Mouse (Mus musculus) midbrain, embryonic 11.5 days (tissue): ENCODE results near the gene Zfhx2. TPM values are rescaled to one million over a fixed set of nuclear protein-coding genes. Genes with fewer than 3 reads are reported as not detected.

ENCODE experiments used
- ATAC-seq: fragments of 200-750 bp; cut with Nextera tagmentation; 2 replicates; pipeline ENCODE4 v1.8.0; 2017; ENCODE audit warnings: moderate TSS enrichment, moderate library complexity; ENCODE audit not compliant: low FRiP score
- DNase-seq: peaks from one replicate; pipeline ENCODE4 v3.0.0; 2015; ENCODE audit warnings: low spot score; ENCODE audit errors: missing footprints
- H3K27ac ChIP-seq: fragments of 300-500 bp; sonication (generic); 2 replicates; pipeline ENCODE4 v1.5.1; 2014; ENCODE audit warnings: low read depth, low read length
- H3K27me3 ChIP-seq: fragments of 300-500 bp; sonication (generic); 2 replicates; pipeline ENCODE4 v1.6.1; 2014; ENCODE audit warnings: mild to moderate bottlenecking, low read length, moderate library complexity, mixed read lengths; ENCODE audit not compliant: control insufficient read depth, insufficient read depth
- H3K36me3 ChIP-seq: fragments of 300-500 bp; sonication (generic); 2 replicates; pipeline ENCODE4 v1.6.1; 2014; ENCODE audit warnings: mild to moderate bottlenecking, low read length, moderate library complexity, mixed read lengths; ENCODE audit not compliant: control insufficient read depth, insufficient read depth
- H3K4me1 ChIP-seq: fragments of 300-500 bp; sonication (generic); 2 replicates; pipeline ENCODE4 v1.6.1; 2014; ENCODE audit warnings: low read length; ENCODE audit not compliant: control insufficient read depth, insufficient read depth
- H3K4me2 ChIP-seq: fragments of 300-500 bp; sonication (generic); 2 replicates; pipeline ENCODE4 v1.6.1; 2014; ENCODE audit warnings: mild to moderate bottlenecking, moderate library complexity
- H3K4me3 ChIP-seq: fragments of 300-500 bp; sonication (generic); 2 replicates; pipeline ENCODE4 v1.5.1; 2014; ENCODE audit warnings: low read depth, low read length
- H3K9ac ChIP-seq: fragments of 300-500 bp; sonication (generic); 2 replicates; pipeline ENCODE4 v1.6.1; 2014; ENCODE audit warnings: low read length
- H3K9me3 ChIP-seq: fragments of 300-500 bp; sonication (generic); 2 replicates; pipeline ENCODE4 v1.6.1; 2016; ENCODE audit warnings: low read length; ENCODE audit not compliant: control insufficient read depth
- WGBS: fragments of 180-500 bp; shearing (Covaris S2); extraction: QIAGEN DNeasy Blood & Tissue Kit; methylation state at CpG from one replicate; pipeline ENCODE4 v1.1.7; 2014; 5-methylcytosine and 5-hydroxymethylcytosine counted together
- polyA plus RNA-seq: library from polyadenylated mRNA; unstranded; fragments of >200 nt; fragmentation: Nextera tagmentation; extraction: Ambion mirVana; gene quantifications from 2 replicates; pipeline ENCODE4 v1.2.1, GENCODE M21; 2014

The Zfhx2 gene
- polyA plus RNA-seq, 1 experiment from 2014 or later, result 11.5 TPM

GRCm38 (mm10) chr14:55109048-55109873 is 17.1 kb upstream of the Zfhx2 start:
- Histone ChIP-seq H3K4me1 (peaks cover 29% of the 10 kb centered on the region), H3K4me3 (no peak overlapping the region), H3K27ac (no peak overlapping the region), H3K36me3 (no peaks in the 10 kb centered on the region), H3K9me3 (no peaks in the 10 kb centered on the region), H3K9ac (peak overlapping the region; percentile 37), H3K27me3 (peaks cover 16% of the 10 kb centered on the region), H3K4me2 (peak overlapping the region; percentile 36)
- ATAC-seq (peak; percentile 6; the same call in 1 of the 2 replicates), DNase-seq (no peak)
- 7% methylated on average over 21 of the region's 21 CpGs for WGBS

- Histone ChIP-seq H3K27me3 (peaks cover 7% of the 10 kb centered on the region), H3K4me3 (no peak overlapping the region), H3K27ac (no peak overlapping the region), H3K36me3 (no peaks in the 10 kb centered on the region), H3K4me2 (no peak overlapping the region), H3K4me1 (peaks cover 26% of the 10 kb centered on the region), H3K9me3 (no peaks in the 10 kb centered on the region), H3K9ac (no peak overlapping the region)
- peak; percentile 52 for ATAC-seq
- no peak for DNase-seq
- whole genome bisulfite sequencing, result 38% methylated on average over 9 of the region's 9 CpGs
Measured at GRCm38 (mm10) chr14:55108202-55108870, 16.2 kb upstream of the Zfhx2 start.

- no peak for ATAC-seq
- no peaks in the 10 kb centered on the region for H3K36me3 ChIP-seq
- no peaks in the 10 kb centered on the region for H3K9me3 ChIP-seq
- peaks cover 5% of the 10 kb centered on the region; the same call in 1 of the 2 replicates for H3K27me3 ChIP-seq
- DNase-seq, result no peak
- H3K4me1 ChIP-seq, result peaks cover 26% of the 10 kb centered on the region
- WGBS, result 68% methylated on average over 8 of the region's 8 CpGs
- no peak overlapping the region for H3K4me3 ChIP-seq
- no peak overlapping the region for H3K9ac ChIP-seq
- no peak overlapping the region for H3K27ac ChIP-seq
- no peak overlapping the region for H3K4me2 ChIP-seq
Measured at GRCm38 (mm10) chr14:55106990-55107389, 14.9 kb upstream of the Zfhx2 start.

GRCm38 (mm10) chr14:55105836-55106809 is 14.0 kb upstream of the Zfhx2 start, which contains the start of gene Ap1g2:
Gene Ap1g2 (minus strand): TSS chr14:55106593.
- peak within 1 kb of the TSS; percentile 89 for H3K4me2 ChIP-seq
- WGBS, result under 1% methylated on average over 39 of the region's 39 CpGs
- no peaks in the 10 kb centered on the region for H3K36me3 ChIP-seq
- peak within 1 kb of the TSS; percentile 79 for H3K9ac ChIP-seq
- DNase-seq (peak; percentile 93), ATAC-seq (peak; percentile 62)
- H3K4me3 ChIP-seq, result peak within 1 kb of the TSS; percentile 42
- H3K4me1 ChIP-seq, result peaks cover 26% of the 10 kb centered on the region
- peaks cover 5% of the 10 kb centered on the region; the same call in 1 of the 2 replicates for H3K27me3 ChIP-seq
- H3K27ac ChIP-seq, result no peak within 1 kb of the TSS; the same call in 1 of the 2 replicates
- H3K9me3 ChIP-seq, result no peaks in the 10 kb centered on the region

GRCm38 (mm10) chr14:55105386-55105785 is 13.3 kb upstream of the Zfhx2 start:
- Histone ChIP-seq H3K9me3 (no peaks in the 10 kb centered on the region), H3K4me2 (peak overlapping the region; percentile 89), H3K4me3 (peak overlapping the region; percentile 42; the same call in 1 of the 2 replicates), H3K9ac (peak overlapping the region; percentile 79; the same call in 1 of the 2 replicates), H3K27ac (no peak overlapping the region), H3K36me3 (no peaks in the 10 kb centered on the region), H3K27me3 (peaks cover 5% of the 10 kb centered on the region; the same call in 1 of the 2 replicates), H3K4me1 (peaks cover 26% of the 10 kb centered on the region)
- WGBS, result 5% methylated on average over 7 of the region's 7 CpGs
- no peak for DNase-seq
- ATAC-seq, result no peak

GRCm38 (mm10) chr14:55104365-55104764 is 12.2 kb upstream of the Zfhx2 start:
- ATAC-seq (no peak), DNase-seq (no peak)
- peaks cover 24% of the 10 kb centered on the region for H3K4me1 ChIP-seq
- H3K9ac ChIP-seq, result no peak overlapping the region
- H3K4me3 ChIP-seq, result no peak overlapping the region
- H3K4me2 ChIP-seq, result no peak overlapping the region
- H3K27ac ChIP-seq, result no peak overlapping the region
- no peaks in the 10 kb centered on the region; the same call in 1 of the 2 replicates for H3K27me3 ChIP-seq
- H3K36me3 ChIP-seq, result no peaks in the 10 kb centered on the region
- WGBS, result 89% methylated on average over 18 of the region's 18 CpGs
- no peaks in the 10 kb centered on the region for H3K9me3 ChIP-seq

DNA sequence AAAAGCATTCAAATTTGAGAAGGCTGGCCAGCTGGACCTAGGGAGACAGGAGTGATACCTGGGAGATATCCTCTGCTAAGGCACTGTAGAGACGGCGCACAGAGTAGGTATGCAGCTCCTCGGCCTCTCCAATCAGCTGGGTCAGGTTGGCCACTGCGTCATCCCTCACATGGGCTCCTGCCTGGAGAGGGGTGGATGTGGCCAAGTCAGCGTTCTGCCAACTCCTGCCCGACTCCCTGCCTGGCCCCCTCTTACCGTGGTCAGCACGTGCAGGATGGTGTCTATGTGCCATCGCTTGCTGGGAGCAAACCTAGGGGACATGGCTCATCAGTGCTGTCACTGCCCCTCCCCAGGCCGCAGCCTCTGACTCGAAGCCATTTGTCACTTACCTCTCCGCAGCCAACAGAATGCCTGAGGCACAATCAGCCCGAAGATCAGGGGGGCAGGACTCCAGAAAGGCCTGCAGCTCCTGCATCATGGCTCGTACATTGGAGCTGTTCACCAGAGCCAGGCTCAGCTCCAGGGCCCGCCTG is 10.2 kb upstream of the Zfhx2 start:
- no peaks in the 10 kb centered on the region; the same call in 1 of the 2 replicates for H3K27me3 ChIP-seq
- ATAC-seq (no peak), DNase-seq (no peak)
- H3K4me2 ChIP-seq, result no peak overlapping the region
- H3K27ac ChIP-seq, result no peak overlapping the region
- no peaks in the 10 kb centered on the region for H3K9me3 ChIP-seq
- no peak overlapping the region for H3K9ac ChIP-seq
- no peaks in the 10 kb centered on the region for H3K36me3 ChIP-seq
- WGBS, result 86% methylated on average over 15 of the region's 15 CpGs
- peaks cover 11% of the 10 kb centered on the region for H3K4me1 ChIP-seq
- no peak overlapping the region for H3K4me3 ChIP-seq

DNA sequence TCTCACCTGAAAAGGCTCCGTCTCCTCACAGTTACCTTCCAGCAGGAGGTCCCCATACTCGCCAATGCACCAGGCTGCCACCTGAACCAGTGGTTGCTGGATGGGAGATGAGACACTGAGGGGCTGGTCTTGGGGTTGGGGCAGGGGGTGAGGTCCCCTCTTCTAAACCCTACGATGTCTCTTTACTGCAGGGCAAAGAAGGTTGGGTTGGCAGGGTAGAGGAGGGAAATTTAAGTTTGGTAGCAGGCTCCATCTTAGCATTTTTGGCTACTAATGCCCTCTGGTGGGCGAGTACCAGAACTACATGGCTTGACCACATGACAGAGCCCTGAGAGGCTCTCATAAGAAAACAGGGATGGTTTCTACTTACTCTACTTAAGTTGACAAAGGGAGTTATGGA is 9.5 kb upstream of the Zfhx2 start:
- H3K9ac ChIP-seq, result no peak overlapping the region
- H3K9me3 ChIP-seq, result no peaks in the 10 kb centered on the region
- peaks cover 18% of the 10 kb centered on the region for H3K4me1 ChIP-seq
- no peaks in the 10 kb centered on the region for H3K27me3 ChIP-seq
- DNase-seq (no peak), ATAC-seq (no peak)
- no peaks in the 10 kb centered on the region for H3K36me3 ChIP-seq
- no peak overlapping the region for H3K4me3 ChIP-seq
- H3K27ac ChIP-seq, result no peak overlapping the region
- WGBS, result 46% methylated on average over 4 of the region's 4 CpGs
- H3K4me2 ChIP-seq, result no peak overlapping the region
